Mouse (Mus musculus): Measurements from ENCODE around the gene Olfr171. TPM values are rescaled to one million over a fixed set of nuclear protein-coding genes. Genes with fewer than 3 reads are reported as not detected.
"Not testable (repeated sequence)": the region's sequence is repeated elsewhere in the genome, so short reads cannot be mapped to it uniquely, and the experiment has no call there.

Gene Olfr171
- total and polyA plus RNA-seq, 3 experiments = not detected

DNA sequence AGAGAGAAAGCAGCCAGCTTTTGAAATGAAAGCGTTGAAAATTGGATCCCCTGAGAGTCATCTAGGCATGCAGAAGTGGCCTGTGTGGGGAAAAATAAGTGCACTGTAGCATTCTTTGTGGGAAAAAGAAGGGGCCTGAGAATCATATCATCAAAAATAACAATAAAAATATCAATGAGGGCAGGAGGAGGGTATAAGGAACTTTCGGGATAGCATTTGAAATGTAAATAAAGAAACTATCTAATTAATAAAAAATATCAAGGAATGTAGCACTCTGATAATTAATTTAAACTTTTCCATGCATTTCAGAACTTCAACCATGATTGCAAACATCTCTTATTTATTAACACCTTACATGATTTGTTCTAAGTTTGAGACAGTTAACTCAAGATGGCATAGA is 17.9 kb downstream of the Olfr171 start, which contains the start of gene Olfr170:
Gene Olfr170, minus strand, starts transcription at position 101 of the 400 bp plus-strand sequence.
- not testable (repeated sequence) for H3K9ac ChIP-seq (ENCODE audit: control insufficient read depth, low read depth, low read length, poor library complexity, severe bottlenecking); H3K4me3 ChIP-seq (ENCODE audit: control insufficient read depth in 1 of 2, insufficient read depth in 1 of 2, low read depth in 2 of 2, low read length in 2 of 2); H3K27ac ChIP-seq (ENCODE audit: control insufficient read depth, low read depth, low read length); H3K9me3 ChIP-seq (replicated peaks; ENCODE audit: insufficient read depth, low read length); H3K4me1 ChIP-seq (ENCODE audit: control insufficient read depth in 1 of 2, insufficient read depth in 2 of 2, low read length in 2 of 2); DNase-seq (ENCODE audit: low read depth, low spot score); H3K36me3 ChIP-seq (ENCODE audit: control insufficient read depth in 1 of 2, insufficient read depth in 2 of 2, low read length in 2 of 2); H3K79me2 ChIP-seq (ENCODE audit: control insufficient read depth, insufficient read depth, low read length, poor library complexity); H3K27me3 ChIP-seq (ENCODE audit: control insufficient read depth in 1 of 2, insufficient read depth in 2 of 2, low read length in 2 of 2)

DNA sequence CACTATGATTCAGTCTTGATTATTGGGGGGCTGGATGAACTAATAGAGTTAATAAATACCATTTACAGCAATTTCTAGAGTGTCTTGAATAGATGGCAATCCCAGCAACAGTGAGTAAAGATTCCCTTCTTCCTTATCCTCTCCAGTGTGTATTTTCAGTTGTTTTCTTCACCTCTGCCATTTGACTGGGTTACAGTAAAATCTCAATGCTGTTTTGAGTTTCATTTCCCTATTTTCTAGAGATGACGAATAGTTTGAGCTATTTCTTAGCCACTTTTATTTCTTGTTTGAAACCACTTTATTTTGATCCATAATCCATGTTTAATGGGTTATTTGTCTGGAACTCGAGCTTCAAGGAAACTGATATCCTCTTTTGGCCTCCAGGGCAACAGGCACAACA is 26.6 kb downstream of the Olfr171 start:
- Histone ChIP-seq H3K27me3 (ENCODE audit: control insufficient read depth in 1 of 2, insufficient read depth in 2 of 2, low read length in 2 of 2) (no peaks in the 10 kb centered on the region), H3K36me3 (ENCODE audit: control insufficient read depth in 1 of 2, insufficient read depth in 2 of 2, low read length in 2 of 2) (no peaks in the 10 kb centered on the region), H3K4me1 (ENCODE audit: control insufficient read depth in 1 of 2, insufficient read depth in 2 of 2, low read length in 2 of 2) (no peaks in the 10 kb centered on the region), H3K79me2 (ENCODE audit: control insufficient read depth, insufficient read depth, low read length, poor library complexity) (no peaks in the 10 kb centered on the region), H3K9ac (ENCODE audit: control insufficient read depth, low read depth, low read length, poor library complexity, severe bottlenecking) (no peak overlapping the region), H3K27ac (ENCODE audit: control insufficient read depth, low read depth, low read length) (no peak overlapping the region), H3K9me3 (replicated peaks; ENCODE audit: insufficient read depth, low read length) (no peaks in the 10 kb centered on the region), H3K4me3 (ENCODE audit: control insufficient read depth in 1 of 2, insufficient read depth in 1 of 2, low read depth in 2 of 2, low read length in 2 of 2) (no peak overlapping the region)
- DNase-seq (ENCODE audit: low read depth, low spot score) = no peak
- TF ChIP-seq POLR2AphosphoS2 (IDR thresholded peaks at IDR 0.05; ENCODE audit: low read length) (no peak), HCFC1 (IDR thresholded peaks at IDR 0.05; ENCODE audit: low read depth, low read length) (no peak), E2F4 (IDR thresholded peaks at IDR 0.05; ENCODE audit: borderline replicate concordance, low read depth, low read length) (no peak), CHD1 (IDR thresholded peaks at IDR 0.05; ENCODE audit: low read depth, low read length) (no peak), USF2 (IDR thresholded peaks at IDR 0.05; ENCODE audit: borderline replicate concordance in 1 of 2, insufficient read depth in 1 of 2, low read depth in 1 of 2, low read length in 2 of 2) (no peak), ELF1 (IDR thresholded peaks at IDR 0.05; ENCODE audit: low read depth, low read length) (no peak), RAD21 (IDR thresholded peaks at IDR 0.05; ENCODE audit: low read depth, low read length) (no peak), ZKSCAN1 (IDR thresholded peaks at IDR 0.05; ENCODE audit: low read depth, low read length) (no peak), MEF2A (IDR thresholded peaks at IDR 0.05; ENCODE audit: extremely low read depth, insufficient replicate concordance, low read depth, low read length, poor library complexity, severe bottlenecking) (no peak), CHD2 (IDR thresholded peaks at IDR 0.05; ENCODE audit: low read length) (no peak)

Other genes starting within 250 kb of the Olfr171 start
- gene Olfr165, start 206.8 kb downstream of the Olfr171 start, total RNA-seq (2012; rRNA removed) = not detected in 2 replicates
- not detected for gene Olfr165, start 206.8 kb downstream of the Olfr171 start, polyA plus RNA-seq (2012; ENCODE audit: insufficient read depth in 1 of 2, insufficient read length in 2 of 2, low read depth in 1 of 2, low replicate concordance in 2 of 2, missing spikeins in 1 of 2)
- gene Olfr166, start 146.2 kb downstream of the Olfr171 start, total RNA-seq (2012; rRNA removed) = not detected in 2 replicates
- gene Olfr166, start 146.2 kb downstream of the Olfr171 start, polyA plus RNA-seq (2012; ENCODE audit: insufficient read depth in 1 of 2, insufficient read length in 2 of 2, low read depth in 1 of 2, low replicate concordance in 2 of 2, missing spikeins in 1 of 2) = not detected
- not detected in 2 replicates for gene Olfr167, start 107.7 kb downstream of the Olfr171 start, total RNA-seq (2012; rRNA removed)
- not detected for gene Olfr167, start 107.7 kb downstream of the Olfr171 start, polyA plus RNA-seq (2012; ENCODE audit: insufficient read depth in 1 of 2, insufficient read length in 2 of 2, low read depth in 1 of 2, low replicate concordance in 2 of 2, missing spikeins in 1 of 2)
- not detected in 2 replicates for gene Olfr168, start 94.4 kb downstream of the Olfr171 start, total RNA-seq (2012; rRNA removed)
- not detected for gene Olfr168, start 94.4 kb downstream of the Olfr171 start, polyA plus RNA-seq (2012; ENCODE audit: insufficient read depth in 1 of 2, insufficient read length in 2 of 2, low read depth in 1 of 2, low replicate concordance in 2 of 2, missing spikeins in 1 of 2)
- not detected in 2 replicates for gene Olfr169, start 58.1 kb downstream of the Olfr171 start, total RNA-seq (2012; rRNA removed)
- gene Olfr169, start 58.1 kb downstream of the Olfr171 start, polyA plus RNA-seq (2012; ENCODE audit: insufficient read depth in 1 of 2, insufficient read length in 2 of 2, low read depth in 1 of 2, low replicate concordance in 2 of 2, missing spikeins in 1 of 2) = not detected
- not detected in 2 replicates for gene Olfr170, start 18.0 kb downstream of the Olfr171 start, total RNA-seq (2012; rRNA removed)
- gene Olfr170, start 18.0 kb downstream of the Olfr171 start, polyA plus RNA-seq (2012; ENCODE audit: insufficient read depth in 1 of 2, insufficient read length in 2 of 2, low read depth in 1 of 2, low replicate concordance in 2 of 2, missing spikeins in 1 of 2) = not detected
- gene Lamp3, start 76.5 kb upstream of the Olfr171 start, total RNA-seq (2012; rRNA removed) = not detected in 2 replicates
- gene Lamp3, start 76.5 kb upstream of the Olfr171 start, polyA plus RNA-seq (2012; ENCODE audit: insufficient read depth in 1 of 2, insufficient read length in 2 of 2, low read depth in 1 of 2, low replicate concordance in 2 of 2, missing spikeins in 1 of 2) = under 1 TPM in 1 of 2 experiments, not detected in 1; 0.08 TPM
- not detected in 2 replicates for gene B3gnt5, start 130.3 kb upstream of the Olfr171 start, total RNA-seq (2012; rRNA removed)
- gene B3gnt5, start 130.3 kb upstream of the Olfr171 start, polyA plus RNA-seq (2012; ENCODE audit: insufficient read depth in 1 of 2, insufficient read length in 2 of 2, low read depth in 1 of 2, low replicate concordance in 2 of 2, missing spikeins in 1 of 2) = not detected

Data from MEL (cell line).